Mouse (Mus musculus): Measurements from ENCODE around the gene Golm1. TPM values are rescaled to one million over a fixed set of nuclear protein-coding genes. Genes with fewer than 3 reads are reported as not detected.
"Not testable (repeated sequence)": the region's sequence is repeated elsewhere in the genome, so short reads cannot be mapped to it uniquely, and the experiment has no call there.

Golm1 gene
- total RNA-seq, 2 experiments from 2014 or later: 14.3 to 18.5 TPM

- ATAC-seq (replicated peaks; ENCODE audit: poor library complexity): no peak
Observed at GRCm38 (mm10) chr13:59592630-59593029, 83.0 kb downstream of the Golm1 start.

DNA sequence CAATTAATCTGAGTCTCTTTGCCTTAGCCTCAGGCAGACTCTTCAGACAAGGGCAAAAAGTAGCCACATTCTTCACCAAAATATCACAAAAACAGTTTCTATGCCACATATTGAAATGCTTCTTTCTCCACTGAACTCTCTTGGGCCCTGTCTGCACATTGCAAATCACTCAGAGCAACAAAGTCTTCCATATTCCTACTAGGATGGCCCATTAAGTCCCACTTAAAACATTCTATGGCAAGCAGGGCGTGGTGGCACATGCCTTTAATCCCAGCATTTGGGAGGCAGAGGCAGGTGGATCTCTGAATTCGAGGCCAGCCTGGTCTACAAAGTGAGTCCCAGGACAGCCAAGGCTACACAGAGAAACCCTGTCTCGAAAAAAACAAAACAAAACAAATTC is 83.6 kb downstream of the Golm1 start:
- not testable (repeated sequence) for ATAC-seq (replicated peaks; ENCODE audit: poor library complexity)

GRCm38 (mm10) chr13:59590691-59591090 is 84.9 kb downstream of the Golm1 start:
- no peak for ATAC-seq (replicated peaks; ENCODE audit: poor library complexity)

DNA sequence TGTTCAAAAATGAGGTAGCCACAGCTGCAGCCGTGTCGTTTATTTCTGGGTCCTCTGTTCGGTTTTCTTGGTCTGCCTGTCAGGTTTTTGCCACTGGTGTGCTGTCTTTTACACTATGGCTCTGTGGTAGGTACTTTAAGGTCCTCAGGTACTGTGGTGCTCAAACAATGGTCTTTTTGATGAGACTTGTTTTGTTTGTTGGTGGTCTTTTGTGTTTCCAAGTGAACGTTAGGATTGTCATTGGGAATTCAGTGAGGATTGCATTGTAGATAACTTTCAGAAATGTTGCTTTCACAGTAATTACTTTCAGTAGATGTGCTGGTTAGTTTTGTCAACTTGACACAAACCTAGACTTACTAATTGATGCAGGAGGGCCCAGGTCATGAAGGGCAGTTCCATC is 85.9 kb downstream of the Golm1 start:
- ATAC-seq (replicated peaks; ENCODE audit: poor library complexity): no peak

- ATAC-seq (replicated peaks; ENCODE audit: poor library complexity): no peak
Observed at GRCm38 (mm10) chr13:59587201-59587600, 88.4 kb downstream of the Golm1 start.

DNA sequence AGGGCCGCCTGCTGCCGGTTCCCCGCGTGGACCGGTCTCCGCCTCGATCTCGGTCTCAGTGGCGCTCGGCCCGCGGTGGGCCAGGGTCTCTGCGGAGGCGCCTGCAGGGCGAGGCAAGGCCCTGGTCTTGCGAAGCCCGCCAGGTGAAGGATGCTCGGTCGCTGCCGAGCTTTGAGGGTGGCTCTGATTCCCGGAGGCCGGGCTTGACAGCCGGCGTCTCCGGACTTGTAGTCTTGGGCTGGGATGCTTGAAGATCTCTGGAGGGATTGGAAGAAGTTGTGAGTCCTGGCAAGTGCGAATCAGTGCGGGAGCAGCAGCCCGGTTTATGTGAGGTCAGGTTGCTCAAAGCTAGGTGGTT is 90.0 kb downstream of the Golm1 start:
- 0 out of 2 replicates have a peak, but pooled peaks have one; percentile 1 for ATAC-seq (replicated peaks; ENCODE audit: poor library complexity)

- ATAC-seq (replicated peaks; ENCODE audit: poor library complexity): peak; percentile 94
Observed at GRCm38 (mm10) chr13:59584947-59585647, 90.5 kb downstream of the Golm1 start, which contains the start of the genes Agtpbp1 and Naa35. Agtpbp1 (minus strand) TSS chr13:59585227. Naa35 (plus strand) TSS chr13:59585259.

Other genes starting within 250 kb of the Golm1 start
- 44.3 and 45.6 TPM in 2 replicates for gene Agtpbp1, start 90.6 kb downstream of the Golm1 start, total RNA-seq (2015)
- 46.6 and 55.7 TPM in 2 replicates for gene Agtpbp1, start 90.6 kb downstream of the Golm1 start, total RNA-seq (2017)
- gene Naa35, start 90.6 kb downstream of the Golm1 start, total RNA-seq (2015): 59.8 and 66.4 TPM in 2 replicates
- 35.5 and 42.6 TPM in 2 replicates for gene Naa35, start 90.6 kb downstream of the Golm1 start, total RNA-seq (2017)
- 0.05 TPM in 1 of 2 replicates, not detected in the other for gene 4921517D22Rik, start 18.3 kb upstream of the Golm1 start, total RNA-seq (2015)
- gene 4921517D22Rik, start 18.3 kb upstream of the Golm1 start, total RNA-seq (2017): not detected in 2 replicates
- gene Spata31d1a, start 34.5 kb upstream of the Golm1 start, total RNA-seq (2015): not detected in 2 replicates
- gene Spata31d1a, start 34.5 kb upstream of the Golm1 start, total RNA-seq (2017): not detected in 2 replicates
- not detected in 2 replicates for gene Spata31d1b, start 36.5 kb upstream of the Golm1 start, total RNA-seq (2015)
- gene Spata31d1b, start 36.5 kb upstream of the Golm1 start, total RNA-seq (2017): not detected in 2 replicates
- not detected in 2 replicates for gene Spata31d1d, start 55.9 kb upstream of the Golm1 start, total RNA-seq (2015)
- not detected in 2 replicates for gene Spata31d1d, start 55.9 kb upstream of the Golm1 start, total RNA-seq (2017)
- 0.10 TPM in 1 of 2 replicates, not detected in the other for gene 1700014D04Rik, start 70.9 kb upstream of the Golm1 start, total RNA-seq (2015)
- not detected in 2 replicates for gene 1700014D04Rik, start 70.9 kb upstream of the Golm1 start, total RNA-seq (2017)
- gene Isca1, start 94.0 kb upstream of the Golm1 start, total RNA-seq (2015): 65.4 and 74.1 TPM in 2 replicates
- gene Isca1, start 94.0 kb upstream of the Golm1 start, total RNA-seq (2017): 29.9 and 34.0 TPM in 2 replicates
- not detected in 2 replicates for gene Gm49354, start 106.4 kb upstream of the Golm1 start, total RNA-seq (2015)
- not detected in 2 replicates for gene Gm49354, start 106.4 kb upstream of the Golm1 start, total RNA-seq (2017)
- gene Tut7, start 147.3 kb upstream of the Golm1 start, total RNA-seq (2015): 55.9 and 65.0 TPM in 2 replicates
- 73.9 and 127 TPM in 2 replicates for gene Tut7, start 147.3 kb upstream of the Golm1 start, total RNA-seq (2017)